Mouse (Mus musculus): ENCODE measurements around the gene Ifit2.

GRCm38 (mm10) chr19:34551981-34552380, 1.5 kb downstream of the Ifit2 start:
- TF ChIP-seq POLR2A (IDR thresholded peaks at IDR 0.05; ENCODE audit: borderline replicate concordance, insufficient read depth, low read length) = no peak
- TF ChIP-seq CTCF (IDR thresholded peaks at IDR 0.05; ENCODE audit: borderline replicate concordance, insufficient read depth, low read depth, low read length) = no peak
